Mouse (Mus musculus) intestine, embryonic 16.5 days (tissue): ENCODE data around the gene Zfp560. TPM values are rescaled to one million over a fixed set of nuclear protein-coding genes. Genes with fewer than 3 reads are reported as not detected.
"Not testable (repeated sequence)": the region's sequence is repeated elsewhere in the genome, so short reads cannot be mapped to it uniquely, and the experiment has no call there.

ENCODE experiments used
- ATAC-seq: fragments of 200-750 bp; cut with Nextera tagmentation; 2 replicates; pipeline ENCODE4 v1.8.0; 2017; ENCODE audit warnings: moderate TSS enrichment, moderate library complexity
- H3K27ac ChIP-seq: fragments of 300-500 bp; sonication (generic); 2 replicates; pipeline ENCODE4 v1.5.1; 2014; ENCODE audit warnings: mild to moderate bottlenecking, low read length
- H3K27me3 ChIP-seq: fragments of 300-500 bp; sonication (generic); replicated peaks from 2 replicates; pipeline ENCODE4 v1.6.1; 2014; ENCODE audit warnings: low read length, control low read depth, mixed read lengths; ENCODE audit not compliant: control insufficient read depth, insufficient read depth
- H3K36me3 ChIP-seq: fragments of 300-500 bp; sonication (generic); 2 replicates; pipeline ENCODE4 v1.6.1; 2014; ENCODE audit warnings: low read length, control low read depth; ENCODE audit not compliant: control insufficient read depth, insufficient read depth
- H3K4me1 ChIP-seq: fragments of 300-500 bp; sonication (generic); 2 replicates; pipeline ENCODE4 v1.6.1; 2014; ENCODE audit warnings: low read length, control low read depth, mixed read lengths; ENCODE audit not compliant: control insufficient read depth, insufficient read depth
- H3K4me2 ChIP-seq: fragments of 300-500 bp; sonication (generic); 2 replicates; pipeline ENCODE4 v1.6.1; 2014; ENCODE audit warnings: low read depth, low read length, control low read depth
- H3K4me3 ChIP-seq: fragments of 300-500 bp; sonication (generic); 2 replicates; pipeline ENCODE4 v1.5.1; 2014; ENCODE audit warnings: mild to moderate bottlenecking, low read length
- H3K9ac ChIP-seq: fragments of 300-500 bp; sonication (generic); 2 replicates; pipeline ENCODE4 v1.6.1; 2014; ENCODE audit warnings: low read depth, low read length
- H3K9me3 ChIP-seq: fragments of 300-500 bp; sonication (generic); 2 replicates; pipeline ENCODE4 v1.6.1; 2016; ENCODE audit warnings: low read length, control low read depth; ENCODE audit not compliant: control insufficient read depth
- WGBS: fragments of 180-500 bp; shearing (Covaris S2); extraction: QIAGEN DNeasy Blood & Tissue Kit; methylation state at CpG from one replicate; pipeline ENCODE4 v1.1.7; 2014; 5-methylcytosine and 5-hydroxymethylcytosine counted together
- polyA plus RNA-seq: library from polyadenylated mRNA; unstranded; fragments of >200 nt; fragmentation: Nextera tagmentation; extraction: Ambion mirVana; gene quantifications from 2 replicates; pipeline ENCODE4 v1.2.1, GENCODE M21; 2015

Zfp560 gene
- polyA plus RNA-seq, 1 experiment from 2014 or later, result 25.9 TPM

- H3K9ac ChIP-seq, result no peak within 1 kb of the TSS
- no peaks in the 10 kb centered on the region for H3K4me1 ChIP-seq
- no peak within 1 kb of the TSS for H3K27ac ChIP-seq
- no peaks in the 10 kb centered on the region for H3K27me3 ChIP-seq
- no peak within 1 kb of the TSS for H3K4me3 ChIP-seq
- H3K9me3 ChIP-seq, result no peaks in the 10 kb centered on the region
- no peak for ATAC-seq
- no peaks in the 10 kb centered on the region for H3K36me3 ChIP-seq
- H3K4me2 ChIP-seq, result no peak within 1 kb of the TSS
Measured at GRCm38 (mm10) chr9:20335994-20336393, 49.0 kb downstream of the Zfp560 start, which contains the start of gene Olfr18. TSS of gene Olfr18 (minus strand) at chr9:20336094.

GRCm38 (mm10) chr9:20298232-20298631, 86.7 kb downstream of the Zfp560 start, which contains the start of gene Olfr873:
TSS of gene Olfr873 (plus strand) at chr9:20298532.
- H3K27ac ChIP-seq, result no peak within 1 kb of the TSS
- no peaks in the 10 kb centered on the region for H3K36me3 ChIP-seq
- no peaks in the 10 kb centered on the region for H3K9me3 ChIP-seq
- ATAC-seq, result no peak
- no peak within 1 kb of the TSS for H3K4me3 ChIP-seq
- H3K27me3 ChIP-seq, result no peaks in the 10 kb centered on the region
- H3K4me2 ChIP-seq, result no peak within 1 kb of the TSS
- 87% methylated on average over 1 of the region's 1 CpGs for WGBS
- H3K9ac ChIP-seq, result no peak within 1 kb of the TSS
- no peaks in the 10 kb centered on the region for H3K4me1 ChIP-seq

GRCm38 (mm10) chr9:20295562-20295961, 89.4 kb downstream of the Zfp560 start:
- not testable (repeated sequence) for H3K27ac ChIP-seq, H3K4me1 ChIP-seq, H3K36me3 ChIP-seq, ATAC-seq, H3K9ac ChIP-seq, H3K4me2 ChIP-seq, H3K4me3 ChIP-seq, H3K27me3 ChIP-seq, H3K9me3 ChIP-seq
- 79% methylated on average over 5 of the region's 5 CpGs for WGBS

Other genes starting within 250 kb of the Zfp560 start
- not detected in 2 replicates for gene Olfr870, start 211.1 kb downstream of the Zfp560 start, polyA plus RNA-seq
- not detected in 2 replicates for gene Olfr871, start 173.0 kb downstream of the Zfp560 start, polyA plus RNA-seq
- not detected in 2 replicates for gene Olfr872, start 148.1 kb downstream of the Zfp560 start, polyA plus RNA-seq
- gene Olfr39, start 102.8 kb downstream of the Zfp560 start, polyA plus RNA-seq, result not detected in 2 replicates
- gene Olfr873, start 86.6 kb downstream of the Zfp560 start, polyA plus RNA-seq, result not detected in 2 replicates
- not detected in 2 replicates for gene Olfr18, start 49.1 kb downstream of the Zfp560 start, polyA plus RNA-seq
- gene Zfp26, start 75.0 kb upstream of the Zfp560 start, polyA plus RNA-seq, result 9.7 TPM in 2 replicates
- 14.2 and 14.4 TPM in 2 replicates for gene Zfp426, start 107.6 kb upstream of the Zfp560 start, polyA plus RNA-seq
- 44.1 and 49.3 TPM in 2 replicates for gene Zfp266, start 136.2 kb upstream of the Zfp560 start, polyA plus RNA-seq
- 10.7 and 11.7 TPM in 2 replicates for gene Zfp846, start 196.1 kb upstream of the Zfp560 start, polyA plus RNA-seq